Mouse (Mus musculus) G1E (cell line): ENCODE results near the gene Foxn3. TPM values are rescaled to one million over a fixed set of nuclear protein-coding genes. Genes with fewer than 3 reads are reported as not detected.
A peak's percentile ranks its signal among the peaks of the same experiment; 100 is the strongest.

Experiments
- ATAC-seq: 2 replicates; pipeline ENCODE4 v1.8.0; 2016; ENCODE audit warnings: mild to moderate bottlenecking; ENCODE audit not compliant: insufficient number of reproducible peaks, poor library complexity, low FRiP score, severe bottlenecking; ENCODE audit errors: extremely low read depth
- DNase-seq: peaks from one replicate; pipeline ENCODE4 v3.0.0; 2012; ENCODE audit warnings: low spot score
- H3K27me3 ChIP-seq: 2 replicates; pipeline ENCODE4 v1.6.1; 2012; ENCODE audit warnings: mild to moderate bottlenecking, low read length, inconsistent platforms; ENCODE audit not compliant: insufficient read depth
- H3K36me3 ChIP-seq: replicated peaks from 2 replicates; pipeline ENCODE3; 2012; ENCODE audit warnings: mild to moderate bottlenecking, inconsistent platforms
- H3K4me1 ChIP-seq: 2 replicates; pipeline ENCODE4 v1.6.1; 2012; ENCODE audit warnings: low read depth, low read length, inconsistent platforms, mixed read lengths; ENCODE audit not compliant: insufficient read depth
- H3K4me3 ChIP-seq: 2 replicates; pipeline ENCODE4 v1.5.1; 2012; ENCODE audit warnings: low read depth, mild to moderate bottlenecking, inconsistent platforms, low read length, moderate library complexity, mixed read lengths
- H3K9me3 ChIP-seq: replicated peaks from 2 replicates; pipeline ENCODE4 v1.6.1; 2012; ENCODE audit warnings: inconsistent platforms
- CTCF ChIP-seq: IDR thresholded peaks from 2 replicates; pipeline ENCODE4 v1.5.1; 2012; ENCODE audit warnings: low read depth, low read length, inconsistent platforms, mixed read lengths
- GATA1 ChIP-seq: IDR thresholded peaks from 2 replicates; pipeline ENCODE4 v1.6.1; 2012; ENCODE audit warnings: borderline replicate concordance, low read length, inconsistent platforms, mixed read lengths
- GATA2 ChIP-seq: IDR thresholded peaks from 2 replicates; pipeline ENCODE4 v1.6.1; 2012; ENCODE audit warnings: low read depth, low read length, inconsistent platforms, borderline replicate concordance
- POLR2AphosphoS5 ChIP-seq: IDR thresholded peaks from 2 replicates; pipeline ENCODE4 v1.6.1; 2012; ENCODE audit warnings: low read depth, low read length, inconsistent platforms; ENCODE audit not compliant: insufficient replicate concordance
- TAL1 ChIP-seq: conservative IDR thresholded peaks from 2 replicates; pipeline ENCODE4 v1.6.1; 2012; ENCODE audit warnings: low read depth, low read length, inconsistent platforms, mixed read lengths
- polyA plus RNA-seq: library from polyadenylated mRNA; stranded (reverse); fragments of >175 nt; gene quantifications from 2 replicates; pipeline ENCODE4 v1.2.3, GENCODE M21; 2012
- total RNA-seq, 2 experiments: library from RNA; stranded (forward) in 1 of 2; stranded (reverse) in 1 of 2; fragments of 200-1000 nt in 1 of 2; fragments of >200 nt in 1 of 2; fragmentation: Nextera tagmentation in 1 of 2; gene quantifications; 2 replicates each; pipeline ENCODE4 v1.2.3; 2014 to 2017

The Foxn3 gene
- total and polyA plus RNA-seq, 3 experiments: 15.1 to 111 (median 20.1) TPM

DNA sequence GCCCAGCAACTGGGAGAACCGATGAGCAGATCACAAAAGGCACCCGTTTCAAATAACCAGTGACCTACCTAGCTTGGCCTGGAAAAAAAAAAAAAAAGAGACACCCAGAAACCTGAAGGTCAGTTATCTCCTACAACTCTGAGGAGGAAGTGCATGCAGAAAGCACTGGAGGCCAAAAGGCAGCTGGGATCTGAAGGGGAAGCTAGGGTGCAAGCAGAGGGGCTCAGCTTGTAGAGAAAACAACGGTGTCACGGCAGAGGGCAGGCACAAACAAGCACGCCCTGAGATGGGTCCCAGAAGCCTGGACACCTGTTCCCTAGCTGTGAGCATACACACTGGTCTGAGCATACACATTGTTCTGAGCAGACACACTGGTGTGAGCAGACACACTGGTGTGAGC, 253.4 kb downstream of the Foxn3 start:
- no peak for DNase-seq
- H3K4me3 ChIP-seq: no peak overlapping the region
- peaks cover 10% of the 10 kb centered on the region for H3K9me3 ChIP-seq
- TF ChIP-seq GATA2: no peak
- peak; percentile 17; the same call in 1 of the 2 replicates for ATAC-seq
- no peaks in the 10 kb centered on the region for H3K27me3 ChIP-seq
- H3K36me3 ChIP-seq: peaks cover 8% of the 10 kb centered on the region
- H3K4me1 ChIP-seq: peaks cover 3% of the 10 kb centered on the region; the same call in 1 of the 2 replicates

DNA sequence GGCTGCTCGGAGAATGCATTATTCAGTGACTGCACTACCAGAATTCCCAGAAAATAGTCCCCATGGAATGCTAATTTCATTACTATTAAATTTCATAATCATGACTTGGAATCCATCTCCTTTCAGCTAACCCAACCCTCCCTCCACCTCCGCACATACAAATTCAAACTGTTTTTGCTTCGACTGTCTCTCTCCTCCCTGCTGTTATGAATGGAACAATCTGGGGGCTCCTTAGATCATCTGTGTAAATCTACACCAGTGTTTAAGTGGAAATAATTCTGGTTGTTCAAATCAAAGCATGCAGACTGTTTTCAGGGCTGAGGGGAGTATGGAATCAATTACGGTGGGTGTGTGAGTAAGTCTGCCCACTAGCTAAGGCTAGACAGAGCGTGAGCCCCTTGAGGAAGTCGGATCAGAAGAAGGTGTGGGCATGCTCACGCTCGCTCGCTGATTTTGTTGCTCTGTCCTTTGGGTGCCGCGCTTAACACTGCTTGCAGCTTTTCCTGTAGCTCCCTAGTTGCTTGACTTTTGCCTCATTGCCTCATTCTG, 254.8 kb downstream of the Foxn3 start:
- TF ChIP-seq CTCF (no peak), TAL1 (no peak), GATA2 (no peak), POLR2AphosphoS5 (no peak), GATA1 (no peak)
- Histone ChIP-seq H3K27me3 (no peaks in the 10 kb centered on the region), H3K4me1 (no peaks in the 10 kb centered on the region), H3K36me3 (peaks cover 8% of the 10 kb centered on the region), H3K4me3 (no peak overlapping the region), H3K9me3 (peaks cover 12% of the 10 kb centered on the region)
- DNase-seq: no peak
- no peak for ATAC-seq

DNA sequence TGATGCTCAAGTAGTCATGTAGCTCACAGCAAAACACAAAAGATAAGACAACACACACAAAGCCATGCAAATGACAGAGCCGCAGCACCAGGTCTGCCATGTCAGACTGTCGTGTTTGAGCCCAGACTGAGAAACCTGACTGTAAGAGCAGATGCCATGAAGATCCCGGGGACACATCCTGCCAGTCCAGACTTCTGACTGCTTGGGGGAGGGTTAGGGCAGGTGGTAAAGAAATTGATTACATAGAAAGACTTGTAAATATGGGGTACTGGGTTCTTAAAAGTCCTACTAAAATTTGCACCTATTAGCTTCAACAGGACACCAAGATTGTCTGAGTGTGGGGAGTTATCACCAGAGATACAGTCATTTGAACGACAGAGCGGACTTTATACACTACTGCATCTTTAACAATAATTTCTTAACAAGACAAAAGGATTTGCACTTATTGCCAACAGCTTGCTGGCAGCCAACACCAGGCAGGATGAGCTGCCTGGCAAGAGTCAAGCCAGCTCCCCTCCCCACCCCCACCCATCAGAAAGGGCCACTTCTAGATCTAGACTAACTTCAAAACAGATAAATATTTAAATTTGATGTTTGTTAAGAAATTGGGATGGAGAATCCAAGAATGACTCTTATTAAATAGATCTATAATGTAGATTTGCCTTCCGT, 256.7 kb downstream of the Foxn3 start:
- no peak for DNase-seq
- ATAC-seq: no peak
- peaks cover 13% of the 10 kb centered on the region for H3K9me3 ChIP-seq
- TF ChIP-seq GATA2 (no peak), GATA1 (no peak), CTCF (no peak), TAL1 (no peak), POLR2AphosphoS5 (no peak)
- no peaks in the 10 kb centered on the region for H3K27me3 ChIP-seq
- peaks cover 8% of the 10 kb centered on the region for H3K36me3 ChIP-seq
- no peaks in the 10 kb centered on the region for H3K4me1 ChIP-seq
- no peak overlapping the region for H3K4me3 ChIP-seq

DNA sequence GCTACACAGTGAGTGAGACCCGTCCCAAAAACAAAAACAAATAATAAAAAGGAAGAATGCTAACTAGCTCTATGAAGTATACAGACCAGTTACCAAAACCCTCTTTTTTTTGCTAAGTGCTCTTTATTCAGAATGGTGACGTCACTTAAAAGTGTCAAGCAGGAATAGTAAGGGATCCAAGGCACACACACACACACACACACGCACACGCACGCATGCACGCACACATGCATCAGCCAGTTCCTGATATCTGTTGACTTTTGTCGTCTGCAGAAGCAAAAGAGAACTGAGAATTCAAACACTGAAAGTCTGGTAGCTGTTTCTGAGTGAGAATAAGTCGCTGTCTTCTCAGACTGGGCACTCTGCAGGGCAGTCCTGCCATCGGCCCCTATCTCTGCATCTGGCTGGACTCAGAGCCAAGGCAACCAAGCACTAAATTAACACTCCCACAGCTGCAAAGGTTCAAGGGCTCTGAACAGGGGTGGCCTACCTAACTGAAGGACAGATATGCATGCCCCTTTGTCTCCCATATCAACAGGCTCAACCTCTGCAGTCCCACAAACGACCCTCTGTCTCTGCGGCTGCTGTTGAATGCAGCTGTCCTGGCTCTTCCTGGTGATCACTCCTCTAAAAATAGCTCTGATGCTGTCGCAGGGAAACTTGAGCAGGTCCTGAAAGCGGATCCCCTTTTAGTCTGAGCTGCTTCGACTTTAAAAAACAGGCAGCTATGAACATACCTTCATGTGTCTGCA, 257.4 kb downstream of the Foxn3 start:
- Histone ChIP-seq H3K36me3 (peaks cover 8% of the 10 kb centered on the region), H3K4me3 (no peak overlapping the region), H3K4me1 (no peaks in the 10 kb centered on the region), H3K27me3 (no peaks in the 10 kb centered on the region), H3K9me3 (peaks cover 13% of the 10 kb centered on the region)
- TF ChIP-seq CTCF (no peak), POLR2AphosphoS5 (no peak), GATA2 (no peak)
- ATAC-seq (no peak), DNase-seq (no peak)

DNA sequence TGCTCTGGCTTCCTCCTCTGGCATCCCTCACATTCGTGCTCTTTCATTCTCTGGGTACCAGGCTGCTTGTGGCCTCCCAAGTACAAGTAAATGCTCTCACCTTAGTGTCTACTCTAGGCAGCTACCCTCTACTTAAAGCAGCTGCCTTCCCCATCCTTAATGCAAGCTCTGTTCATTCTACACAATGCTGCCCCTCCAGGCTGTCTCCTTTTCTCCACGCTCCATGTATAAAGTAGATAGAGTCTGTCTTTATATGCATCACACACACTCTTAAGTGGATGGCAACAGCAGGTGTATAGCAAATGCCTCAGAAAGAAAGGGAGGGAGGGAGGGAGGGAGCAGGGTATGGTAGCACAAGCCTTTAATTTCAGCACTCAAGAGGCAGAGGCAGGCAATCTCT, 258.1 kb downstream of the Foxn3 start:
- no peaks in the 10 kb centered on the region for H3K27me3 ChIP-seq
- TF ChIP-seq GATA2 (no peak), CTCF (no peak), POLR2AphosphoS5 (no peak), GATA1 (no peak), TAL1 (no peak)
- peaks cover 8% of the 10 kb centered on the region for H3K36me3 ChIP-seq
- H3K4me1 ChIP-seq: no peaks in the 10 kb centered on the region; the same call in 1 of the 2 replicates
- H3K4me3 ChIP-seq: no peak overlapping the region
- DNase-seq: no peak
- ATAC-seq: no peak
- peaks cover 13% of the 10 kb centered on the region for H3K9me3 ChIP-seq

DNA sequence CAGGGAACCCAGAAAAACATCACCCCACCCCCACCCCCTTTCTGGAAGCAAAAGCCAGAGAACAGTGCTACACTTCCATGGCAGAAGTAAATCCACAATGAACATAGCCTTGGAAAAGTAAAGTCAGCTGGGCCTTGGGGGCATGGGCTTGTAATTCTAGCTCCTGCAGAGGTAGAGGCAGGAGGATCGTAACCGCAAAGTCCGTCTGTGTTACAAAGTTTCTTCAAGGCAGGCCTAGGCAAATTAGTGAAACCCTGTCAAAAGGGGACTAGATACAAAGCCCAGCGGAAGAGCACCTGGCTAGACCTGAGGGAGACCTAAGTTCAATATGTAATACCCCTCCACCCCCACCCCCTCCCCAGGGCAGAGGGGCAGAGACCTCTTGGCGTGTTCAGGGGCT, 259.3 kb downstream of the Foxn3 start:
- DNase-seq (no peak), ATAC-seq (no peak)
- Histone ChIP-seq H3K4me3 (no peak overlapping the region), H3K9me3 (peaks cover 10% of the 10 kb centered on the region; the same call in 1 of the 2 replicates), H3K27me3 (no peaks in the 10 kb centered on the region), H3K4me1 (no peaks in the 10 kb centered on the region; the same call in 1 of the 2 replicates), H3K36me3 (peaks cover 6% of the 10 kb centered on the region)
- no peak for TF ChIP-seq TAL1
- TF ChIP-seq GATA1: no peak
- TF ChIP-seq GATA2: no peak
- no peak for TF ChIP-seq POLR2AphosphoS5
- TF ChIP-seq CTCF: no peak
